Mouse (Mus musculus) regulatory T cell (primary cell): ENCODE results near the gene Abhd15.
"Not testable (repeated sequence)": the region's sequence is repeated elsewhere in the genome, so short reads cannot be mapped to it uniquely, and the experiment has no call there.

Experiments used
- in situ Hi-C: fragments of 300-600 bp; cut with MboI, MseI; formaldehyde crosslinking; loops from one replicate; pipeline ENCODE4 v1.15.1; 2025; ENCODE audit warnings: high pct_unique_total_duplicates

The Abhd15 gene

DNA sequence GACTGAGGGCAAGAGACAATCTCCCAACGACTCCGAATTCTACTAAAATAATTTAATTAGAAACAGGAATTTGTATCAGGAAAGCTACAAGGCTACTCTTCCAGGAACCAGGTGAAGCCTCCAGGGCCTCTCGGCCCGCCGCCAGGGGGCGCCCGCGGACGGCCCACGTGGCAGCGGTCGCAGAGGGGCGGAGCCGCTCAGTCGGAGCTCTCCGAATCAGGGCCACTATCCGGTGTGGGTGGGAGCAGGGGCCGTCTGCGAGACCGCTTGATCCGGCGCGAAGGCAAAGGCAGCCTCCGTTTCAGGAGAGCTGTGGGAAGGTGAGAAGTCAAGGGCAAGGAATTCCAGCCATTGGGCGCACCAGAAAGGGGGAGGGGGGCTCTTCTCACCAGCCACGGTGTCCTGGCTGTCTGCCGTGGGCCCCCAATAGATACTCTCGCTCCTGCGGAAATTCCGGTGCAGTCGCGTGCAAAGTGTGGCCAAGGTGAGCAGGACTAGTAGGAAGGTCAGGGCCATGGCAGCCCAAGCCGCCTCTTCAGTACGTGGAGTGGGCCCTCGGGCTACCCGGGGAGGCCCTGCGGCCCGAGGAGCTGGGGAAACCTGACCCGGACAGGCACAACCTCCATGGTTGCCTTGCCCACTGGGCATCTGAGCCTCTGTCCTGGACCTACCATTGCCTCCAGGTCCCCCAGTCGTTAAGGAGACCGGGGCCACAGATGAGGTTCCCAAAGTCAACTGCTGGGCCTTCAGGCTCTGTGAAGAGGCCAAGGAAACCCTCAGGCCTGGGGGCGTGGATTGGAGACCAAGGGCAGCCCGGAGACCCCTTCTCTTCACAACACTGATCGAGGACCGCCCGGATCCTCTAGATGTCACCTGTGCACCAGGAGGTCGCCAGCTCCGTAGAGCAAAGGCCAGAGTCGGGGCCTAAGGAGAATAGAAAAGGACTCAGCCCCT, 6.6 kb upstream of the Abhd15 start:
- in situ Hi-C loops = no loop called here

DNA sequence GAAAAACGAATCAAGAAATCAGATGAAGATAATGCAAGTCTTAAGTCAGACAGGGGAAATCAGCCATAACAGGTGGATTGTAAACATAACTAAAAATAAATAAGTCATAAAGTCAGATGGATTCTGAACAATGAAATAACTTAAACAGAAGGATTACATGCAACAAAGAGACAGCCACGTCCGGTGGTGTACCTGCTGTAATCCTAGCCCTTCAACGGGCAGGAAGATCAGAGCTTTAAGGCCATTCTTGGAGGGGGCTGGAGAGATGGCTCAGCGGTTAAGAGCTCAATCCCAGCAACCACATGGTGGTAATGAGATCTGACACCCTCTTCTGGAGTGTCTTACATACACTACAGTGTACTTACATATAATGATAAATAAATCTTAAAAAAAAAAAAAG, 3.6 kb upstream of the Abhd15 start:
- in situ Hi-C loops = no loop called here

DNA sequence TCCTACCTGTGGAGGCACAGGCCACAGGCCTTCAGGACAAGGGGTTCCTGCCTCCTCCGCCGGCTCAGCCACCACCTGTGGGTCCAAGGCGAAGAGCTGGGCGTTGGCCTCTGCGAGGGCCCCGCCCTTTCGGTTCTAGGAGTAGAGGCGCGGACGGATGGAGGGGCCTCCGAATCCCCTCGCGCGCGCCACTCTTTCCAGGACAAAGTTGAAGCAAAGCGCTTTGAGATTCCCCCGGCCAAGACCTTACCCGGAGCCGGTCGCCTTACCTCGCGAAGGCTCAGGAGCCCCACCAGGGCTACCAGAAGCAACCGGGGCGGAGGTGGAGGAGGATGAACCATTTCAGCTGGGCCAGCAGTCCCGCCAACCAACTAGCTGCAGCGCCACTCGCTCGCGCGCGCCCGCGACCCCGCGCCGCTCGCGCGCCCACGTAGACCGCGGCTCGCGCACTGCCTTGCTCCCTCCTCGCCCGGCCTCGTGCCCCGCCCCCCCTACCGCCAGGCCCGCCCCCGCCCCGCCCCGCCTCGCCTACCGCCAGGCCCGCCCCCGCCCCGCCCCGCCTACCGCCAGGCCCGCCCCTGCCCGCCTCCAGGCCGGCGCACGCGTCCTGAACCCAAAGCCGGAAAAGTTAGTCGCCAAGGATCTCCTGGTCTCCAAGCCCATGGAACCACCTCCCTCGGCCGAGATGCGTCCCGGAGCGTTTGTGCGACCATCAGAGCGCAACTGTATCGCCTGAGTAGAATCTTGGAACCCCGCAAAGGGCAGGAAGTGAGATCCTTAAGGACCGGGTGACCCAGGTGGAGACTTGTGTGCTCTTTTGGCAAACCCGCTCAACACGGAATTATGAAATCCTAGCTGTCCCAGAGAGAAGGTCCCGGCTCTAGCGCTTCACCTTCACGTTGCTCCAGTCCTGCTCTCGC, 1.8 kb upstream of the Abhd15 start:
- in situ Hi-C loops = no loop called here

DNA sequence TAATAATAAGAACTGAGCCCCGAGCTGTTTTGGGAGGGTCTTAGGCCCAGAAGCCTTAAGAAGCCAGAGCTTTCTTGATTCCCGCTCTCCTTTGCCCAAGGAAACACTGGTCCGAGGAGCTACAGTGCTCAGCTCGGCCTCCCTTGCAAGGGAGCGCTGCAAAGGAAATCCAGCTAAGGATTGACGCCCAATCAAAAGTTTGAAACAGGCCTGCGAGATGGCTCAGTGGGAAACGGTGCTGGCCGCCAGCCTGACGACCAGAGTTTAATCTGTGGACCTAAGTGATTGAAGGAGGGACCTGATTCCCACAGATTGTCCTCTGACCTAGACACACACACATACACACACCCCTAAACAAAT, 1.1 kb upstream of the Abhd15 start:
- in situ Hi-C loops = no loop called here

DNA sequence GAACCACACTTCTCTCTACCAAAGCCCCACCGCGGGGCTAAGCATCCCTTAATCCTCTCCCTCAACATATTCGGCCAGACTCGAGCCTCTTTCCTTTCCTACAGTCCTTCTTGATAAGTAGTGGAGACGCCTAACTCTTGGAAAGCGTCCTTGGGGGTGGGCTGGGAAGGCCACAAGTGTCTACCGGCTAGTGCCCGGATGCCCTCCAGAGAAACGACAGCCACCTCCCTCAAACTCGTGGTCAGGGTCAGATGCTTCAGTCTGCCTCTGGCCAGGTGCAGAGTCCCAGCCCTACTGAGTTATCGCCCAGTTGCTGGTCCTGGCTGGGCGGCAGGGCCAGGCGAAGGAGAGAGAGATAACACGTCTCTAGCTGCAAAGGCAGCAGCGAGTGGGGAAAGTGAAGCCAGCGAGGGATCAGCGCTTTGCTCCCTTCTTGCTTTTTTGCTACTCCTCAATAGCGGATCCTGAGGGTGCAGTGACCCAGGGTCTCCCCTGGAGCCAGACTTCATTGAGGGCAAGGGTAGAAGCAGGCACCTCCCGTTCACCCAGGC, 565 bp upstream of the Abhd15 start:
- in situ Hi-C loops = no loop called here

DNA sequence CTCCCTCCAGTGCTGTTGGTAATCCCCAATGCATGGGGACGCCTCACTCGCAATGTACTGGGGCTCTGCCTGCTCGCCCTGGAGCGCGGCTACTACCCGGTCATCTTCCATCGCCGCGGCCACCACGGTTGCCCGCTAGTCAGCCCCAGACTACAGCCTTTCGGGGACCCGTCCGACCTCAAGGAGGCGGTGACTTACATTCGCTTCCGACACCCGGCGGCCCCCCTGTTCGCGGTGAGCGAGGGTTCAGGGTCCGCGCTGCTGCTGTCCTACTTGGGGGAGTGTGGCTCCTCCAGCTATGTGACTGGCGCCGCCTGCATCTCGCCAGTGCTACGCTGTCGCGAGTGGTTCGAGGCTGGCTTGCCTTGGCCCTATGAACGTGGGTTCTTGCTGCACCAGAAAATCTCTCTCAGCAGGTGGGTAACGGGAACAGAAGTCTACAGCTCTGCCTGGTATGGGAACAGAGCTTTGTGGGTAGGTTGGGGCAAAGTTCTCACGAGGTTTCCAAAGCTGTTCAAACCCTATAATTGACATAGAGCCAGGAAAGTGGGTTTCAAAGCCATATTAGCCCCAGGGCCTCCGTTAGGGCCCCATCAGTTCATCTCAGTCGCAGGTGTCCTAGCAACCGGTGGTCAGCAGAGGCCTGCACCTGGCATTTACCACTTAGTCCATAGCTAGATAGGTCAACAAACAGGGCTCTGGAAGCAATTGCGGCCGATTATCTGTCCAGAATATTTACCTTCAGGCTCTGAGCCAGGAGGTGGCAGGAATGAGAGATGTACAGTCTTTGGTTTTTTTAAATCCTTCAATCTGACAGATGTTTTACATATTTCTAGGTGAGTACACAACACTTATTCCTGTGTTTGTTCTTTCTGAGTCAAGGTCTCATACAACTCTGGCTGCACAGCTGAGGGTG, 974 bp downstream of the Abhd15 start, which contains the start of gene Trp53i13:
TSS of gene Trp53i13 (minus strand) at position 344 of the 916 bp plus-strand sequence.
- in situ Hi-C loops = no loop called here

DNA sequence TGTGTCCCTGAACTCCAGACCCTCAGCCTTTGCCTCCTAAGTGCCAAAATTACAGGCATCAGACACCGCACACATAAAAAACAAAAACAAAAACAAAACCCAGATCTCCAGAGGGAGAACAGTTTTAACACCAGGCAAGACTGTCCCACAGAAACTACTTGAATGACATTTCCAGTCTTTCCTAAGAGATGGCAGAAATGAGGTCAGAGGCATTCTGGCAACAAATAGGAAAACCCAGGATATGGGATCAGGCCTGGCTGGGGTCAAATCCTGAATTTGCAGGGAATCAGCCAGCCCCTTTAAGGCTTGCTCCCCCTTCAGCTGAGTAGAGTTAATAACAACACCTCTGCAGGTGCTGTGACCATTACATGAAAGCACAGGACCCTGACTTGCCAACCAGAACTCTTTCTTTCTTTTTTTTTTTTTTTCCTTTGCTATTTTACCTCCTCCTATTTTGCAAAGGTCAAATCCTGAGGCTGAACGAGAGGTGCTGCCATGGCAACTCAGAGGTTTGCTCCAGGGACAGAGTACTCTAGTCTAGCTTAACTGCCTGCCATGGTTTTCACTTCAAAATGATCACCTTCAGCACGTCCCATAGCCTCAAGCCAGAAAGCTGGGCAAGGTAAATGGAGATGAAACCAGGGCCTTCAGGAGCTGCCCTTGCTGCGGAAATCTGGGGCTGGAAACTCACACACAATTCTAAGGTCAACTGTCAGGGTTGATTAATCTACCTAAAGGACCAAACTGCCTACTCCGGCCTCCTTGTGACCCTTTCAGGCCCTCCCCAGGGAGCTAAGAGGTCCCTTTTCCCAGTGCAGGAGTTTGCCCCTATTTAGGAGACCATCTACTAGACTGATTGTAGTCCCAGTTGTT, 1.9 kb downstream of the Abhd15 start:
- in situ Hi-C loops = no loop called here

DNA sequence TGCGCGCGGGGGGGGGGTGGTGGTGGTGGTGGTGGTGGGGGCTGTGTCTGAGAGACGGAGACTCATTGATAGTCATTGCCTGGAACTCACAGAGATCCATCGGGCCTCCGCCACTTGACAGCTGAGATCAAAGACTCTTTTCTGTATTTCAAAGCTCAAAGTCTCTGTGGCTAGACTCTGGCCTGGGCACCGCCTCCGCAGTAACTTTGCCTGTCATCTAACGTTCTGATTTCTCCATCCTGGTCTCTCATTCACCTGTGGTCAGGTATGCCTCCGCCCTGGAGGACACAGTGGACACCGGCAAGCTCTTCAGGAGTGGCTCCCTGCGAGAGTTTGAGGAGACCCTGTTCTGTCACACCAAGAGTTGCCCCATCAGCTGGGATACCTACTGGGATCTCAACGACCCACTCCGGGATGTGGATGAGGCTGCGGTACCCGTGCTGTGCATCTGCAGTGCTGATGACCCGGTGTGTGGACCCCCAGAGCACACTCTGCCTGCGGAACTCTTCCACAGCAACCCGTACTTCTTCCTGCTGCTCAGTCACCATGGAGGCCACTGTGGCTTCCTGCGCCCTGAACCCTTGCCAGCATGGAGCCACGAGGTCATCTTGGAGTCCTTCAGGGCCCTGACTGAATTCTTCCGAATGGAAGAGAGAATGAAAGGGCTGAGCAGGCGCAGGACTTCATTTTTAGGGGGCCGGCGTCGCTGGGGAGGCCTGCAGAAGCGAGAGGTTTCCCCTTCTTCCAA, 3.3 kb downstream of the Abhd15 start:
- in situ Hi-C loops = no loop called here

DNA sequence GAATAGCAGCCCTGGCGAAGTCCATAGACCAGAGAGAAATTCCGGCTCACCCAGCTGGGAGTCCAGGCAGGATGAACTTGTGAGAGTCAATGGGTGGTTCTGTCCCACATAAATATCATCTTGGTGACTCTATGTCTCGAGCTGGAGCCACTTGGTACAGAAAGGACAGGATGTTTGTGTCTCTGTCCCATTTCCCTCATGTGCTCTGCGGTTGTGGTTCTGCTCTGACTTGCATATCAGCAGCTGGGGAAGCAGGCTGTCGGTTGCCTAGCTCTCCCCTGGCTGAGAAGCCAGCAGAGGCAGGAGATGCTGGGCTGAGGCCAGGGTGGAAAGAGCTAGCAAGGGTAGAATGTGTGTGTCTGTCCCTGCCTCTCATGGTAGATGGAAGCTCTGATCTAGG, 4.1 kb downstream of the Abhd15 start, which contains the start of gene Gm10392:
TSS of gene Gm10392 (minus strand) at position 156 of the 400 bp plus-strand sequence.
- in situ Hi-C loops = no loop called here

DNA sequence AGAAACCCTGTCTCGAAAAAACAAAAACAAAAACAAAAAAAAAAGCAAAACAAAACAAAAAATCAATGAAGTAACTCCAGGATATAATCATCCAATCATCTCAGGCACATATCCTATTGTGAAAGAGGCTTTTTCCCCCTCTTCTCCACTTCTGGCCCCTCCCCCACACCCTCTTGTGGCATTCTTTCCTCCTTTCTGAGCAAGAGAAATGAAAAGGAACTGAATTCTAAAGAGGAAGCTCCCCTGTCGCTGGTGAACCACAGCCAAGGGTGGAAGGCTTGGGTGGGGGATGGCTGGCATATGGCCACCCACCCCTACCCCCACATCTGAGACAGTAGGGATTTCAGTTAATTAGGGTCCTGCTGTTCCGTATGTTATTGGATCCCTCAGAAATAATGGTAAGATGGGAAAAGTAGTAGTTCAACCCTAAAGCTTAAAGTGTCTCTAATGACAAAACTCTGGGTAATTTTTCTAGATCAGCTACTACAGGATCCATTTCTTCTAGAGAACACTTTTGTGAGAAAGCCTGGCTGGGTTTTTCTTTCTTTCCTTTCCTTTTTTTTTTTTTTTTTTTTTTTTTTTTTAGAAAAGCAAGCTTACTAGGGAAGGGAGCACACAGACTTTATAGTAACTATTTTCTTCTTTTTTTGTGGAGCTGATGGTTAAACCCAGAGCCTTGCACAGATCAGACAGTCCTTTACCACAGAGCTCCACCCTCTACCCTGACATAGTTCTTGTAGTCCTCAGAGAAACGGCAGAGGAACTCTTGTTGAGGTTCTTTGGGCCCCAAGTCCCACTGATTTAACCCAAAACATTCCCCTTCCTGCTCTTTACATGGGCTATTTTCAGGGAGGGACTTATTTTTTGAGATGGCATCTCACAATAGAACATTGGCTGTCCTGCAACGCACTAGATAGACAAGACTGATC, 5.9 kb downstream of the Abhd15 start:
- in situ Hi-C loops = no loop called here

DNA sequence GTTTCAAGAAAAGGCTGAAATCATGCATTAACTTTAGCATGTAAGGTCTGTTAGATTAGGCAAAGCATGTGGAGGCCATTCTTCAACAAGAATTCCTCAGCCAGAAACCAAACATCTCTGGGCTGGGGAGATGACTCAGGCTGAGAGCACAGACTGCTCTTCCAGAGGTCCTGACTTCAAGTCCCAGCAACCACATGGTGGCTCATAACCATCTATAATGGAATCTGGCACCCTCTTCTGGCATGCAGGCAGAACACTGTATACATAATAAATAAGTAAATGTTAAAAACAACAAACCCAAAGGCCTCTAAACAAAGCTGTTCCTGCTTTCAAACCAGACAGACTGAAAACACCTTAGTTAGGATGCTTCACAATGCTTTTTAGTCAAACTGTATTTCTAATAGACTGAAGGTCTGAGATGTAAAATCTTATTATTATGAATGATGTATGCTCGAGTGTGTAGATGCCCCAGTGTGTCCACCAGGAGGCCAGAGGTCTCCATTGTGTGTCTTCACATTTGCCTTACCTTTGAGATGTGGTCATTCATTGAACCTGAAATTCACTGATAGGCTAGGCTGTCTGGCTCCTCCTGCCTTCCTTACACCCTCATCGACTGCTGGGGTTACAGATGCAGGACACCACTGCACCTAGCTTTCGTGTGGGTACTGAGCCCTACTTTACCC, 11.0 kb downstream of the Abhd15 start:
- in situ Hi-C loops = no loop called here

DNA sequence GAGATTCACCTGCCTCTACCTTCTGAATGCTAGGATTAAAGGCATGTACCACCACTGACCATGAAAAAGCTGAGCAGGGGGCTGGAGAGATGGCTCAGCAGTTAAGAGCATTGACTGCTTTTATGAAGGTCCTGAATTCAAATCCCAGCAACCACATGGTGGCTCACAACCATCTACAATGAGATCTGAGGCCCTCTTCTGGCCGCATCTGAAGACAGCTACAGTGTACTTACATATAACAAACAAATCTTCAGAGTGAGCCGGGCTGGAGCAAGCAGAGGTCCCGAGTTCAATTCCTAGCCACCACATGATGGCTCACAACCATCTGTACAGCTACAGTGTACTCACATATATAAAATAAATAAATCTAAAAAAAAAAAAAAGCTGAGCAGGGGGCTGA, 13.5 kb downstream of the Abhd15 start:
- in situ Hi-C loops = not testable (repeated sequence)

DNA sequence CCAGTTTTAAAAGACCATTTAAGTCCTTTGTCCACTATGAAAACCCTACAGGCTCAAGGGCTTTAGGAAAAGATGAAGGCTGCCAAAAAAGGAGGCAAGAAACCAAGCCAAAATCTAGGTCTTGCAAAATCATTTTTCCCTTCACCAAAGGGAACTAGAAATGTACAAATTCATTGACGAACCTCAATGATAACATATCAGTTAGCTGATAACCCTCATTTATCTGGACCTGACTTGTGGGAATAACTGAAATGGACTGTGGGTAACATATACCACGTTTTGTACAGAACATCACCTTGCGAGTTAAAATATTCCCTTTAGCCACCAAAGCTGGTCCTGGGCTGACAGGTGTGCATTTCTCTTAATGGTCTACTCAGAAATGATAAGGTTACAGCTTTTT, 14.7 kb downstream of the Abhd15 start:
- in situ Hi-C loops = no loop called here

DNA sequence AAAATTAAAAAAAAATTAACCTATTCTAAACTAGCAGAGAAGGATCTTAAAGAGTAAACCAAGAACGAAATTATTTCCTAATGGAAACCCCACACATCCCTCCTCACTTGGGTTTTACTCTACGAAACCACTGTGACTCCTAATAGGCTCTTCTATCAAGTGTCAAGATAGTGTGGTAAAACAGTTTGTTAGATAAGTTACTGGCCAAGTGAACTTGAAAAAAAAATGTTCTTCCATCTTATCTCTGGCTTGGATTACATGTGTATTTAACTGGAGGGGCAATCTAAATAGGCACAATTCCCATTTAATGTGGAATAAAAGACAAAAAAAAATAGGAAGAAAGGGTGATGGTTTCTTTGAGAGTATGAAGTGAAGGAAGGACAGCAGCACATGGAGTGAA, 15.9 kb downstream of the Abhd15 start:
- in situ Hi-C loops = no loop called here

DNA sequence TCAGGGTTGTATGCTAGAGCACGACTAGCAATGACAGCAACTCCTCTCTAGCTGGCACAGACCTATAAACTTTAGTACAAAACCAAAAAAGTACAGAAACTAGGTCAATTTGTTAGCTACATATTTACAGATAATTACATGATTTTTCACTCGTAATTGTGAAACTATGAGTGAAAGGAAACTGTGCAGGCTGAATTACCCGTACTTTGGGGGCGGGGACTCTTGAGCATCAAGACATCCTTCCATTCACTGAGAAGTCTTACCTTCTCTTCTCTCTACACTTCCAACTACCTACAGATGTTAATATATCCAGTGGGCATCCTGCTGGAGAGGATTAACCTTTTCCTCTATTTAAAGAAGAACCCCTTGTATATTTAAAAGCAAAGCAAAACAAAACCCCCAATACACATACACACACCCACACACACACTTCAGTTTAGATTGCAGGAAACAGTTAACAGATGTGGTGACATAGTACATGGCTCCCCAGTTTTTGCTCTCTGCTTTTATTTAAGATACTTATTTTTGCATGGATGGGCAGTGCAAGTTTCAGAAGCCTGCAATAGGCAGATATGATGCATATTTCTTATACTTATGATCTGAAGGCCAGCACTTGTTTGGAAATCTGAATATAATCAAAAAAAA, 17.4 kb downstream of the Abhd15 start:
- in situ Hi-C loops = no loop called here

DNA sequence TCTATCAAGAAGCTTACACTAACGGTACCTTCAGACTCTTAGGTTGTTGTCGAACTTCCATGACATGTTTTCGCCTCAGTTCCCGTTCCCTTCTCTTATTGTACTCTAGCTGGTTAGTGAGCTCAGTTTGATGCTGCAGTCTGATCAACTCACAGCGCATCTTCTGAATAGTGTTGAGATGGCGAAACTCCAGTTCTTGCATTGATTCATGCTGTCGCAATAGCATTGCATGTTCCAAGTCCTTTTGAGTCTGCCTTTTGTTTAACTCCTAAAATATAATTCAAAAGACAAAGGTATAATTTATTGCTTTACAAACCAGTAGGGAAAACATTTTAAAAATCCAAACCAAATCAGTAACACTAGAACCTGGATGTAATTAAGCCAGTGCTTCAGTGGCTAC, 30.3 kb downstream of the Abhd15 start:
- in situ Hi-C loops = no loop called here

DNA sequence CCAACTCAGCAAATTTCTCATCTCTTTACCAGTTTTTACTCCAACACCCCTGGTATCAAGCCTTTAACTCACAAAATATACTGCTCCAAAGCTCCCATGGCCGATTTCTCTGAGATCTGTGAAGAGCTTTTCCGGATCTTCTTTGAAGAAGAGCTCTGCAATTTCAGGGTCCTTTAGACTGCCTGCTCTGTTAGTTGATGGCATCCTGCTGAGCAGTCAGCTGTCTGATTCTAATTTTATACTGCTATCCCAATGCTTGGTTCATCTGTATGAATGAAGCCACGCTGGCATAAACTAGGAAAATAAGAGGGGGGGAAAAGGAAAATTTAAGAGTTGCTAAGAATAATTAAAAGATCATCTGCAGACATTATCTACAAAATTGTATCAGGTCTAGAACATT, 70.3 kb downstream of the Abhd15 start:
- in situ Hi-C loops = loop anchor here (5.0 kb wide), 1 partner anchor 43 kb away; no protein-coding TSS in a partner anchor
